Mouse (Mus musculus): ENCODE results near the gene Lcn4. TPM values are rescaled to one million over a fixed set of nuclear protein-coding genes. Genes with fewer than 3 reads are reported as not detected.

Lcn4 gene
- polyA plus RNA-seq, 1 experiment = not detected

- no peaks in the 10 kb centered on the region for H3K36me3 ChIP-seq (ENCODE audit: control insufficient read depth, insufficient read depth)
- no peaks in the 10 kb centered on the region for H3K79me3 ChIP-seq (ENCODE audit: low read depth)
- peaks cover 15% of the 10 kb centered on the region for H3K27me3 ChIP-seq (ENCODE audit: control insufficient read depth, insufficient read depth, insufficient read length)
- TF ChIP-seq CEBPB (IDR thresholded peaks at IDR 0.05; ENCODE audit: low read depth) = no peak
- TF ChIP-seq USF1 (IDR thresholded peaks at IDR 0.05; ENCODE audit: low read depth) = no peak
- no peak for TF ChIP-seq CTCF (IDR thresholded peaks at IDR 0.05; ENCODE audit: control insufficient read depth, insufficient read depth, insufficient read length)
- no peak for TF ChIP-seq MYOG (IDR thresholded peaks at IDR 0.05; ENCODE audit: control insufficient read depth, extremely low read depth, insufficient read length)
- no peak for TF ChIP-seq FOSL1 (IDR thresholded peaks at IDR 0.05; ENCODE audit: insufficient read depth, low read length, poor library complexity, severe bottlenecking)
- no peak for TF ChIP-seq MYOD1 (IDR thresholded peaks at IDR 0.05; ENCODE audit: control insufficient read depth, insufficient read length, low read depth)
- no peak for TF ChIP-seq MAX (IDR thresholded peaks at IDR 0.05)
- no peaks in the 10 kb centered on the region for H3K79me2 ChIP-seq (ENCODE audit: control insufficient read depth, insufficient read depth)
- H3ac ChIP-seq (ENCODE audit: control insufficient read depth, insufficient read length, low read depth) = no peak overlapping the region
- H3K4me3 ChIP-seq (ENCODE audit: insufficient read depth, poor library complexity, severe bottlenecking) = no peak overlapping the region
Measured at GRCm38 (mm10) chr2:26661768-26662508, 9.1 kb downstream of the Lcn4 start.

- Histone ChIP-seq H3ac (ENCODE audit: control insufficient read depth, insufficient read length, low read depth) (no peak overlapping the region), H3K79me2 (ENCODE audit: control insufficient read depth, insufficient read depth) (no peaks in the 10 kb centered on the region), H3K27me3 (ENCODE audit: control insufficient read depth, insufficient read depth, insufficient read length) (peaks cover 15% of the 10 kb centered on the region), H3K79me3 (ENCODE audit: low read depth) (no peaks in the 10 kb centered on the region), H3K4me3 (ENCODE audit: insufficient read depth, poor library complexity, severe bottlenecking) (no peak overlapping the region), H3K36me3 (ENCODE audit: control insufficient read depth, insufficient read depth) (no peaks in the 10 kb centered on the region)
- no peak for TF ChIP-seq USF1 (IDR thresholded peaks at IDR 0.05; ENCODE audit: low read depth)
- no peak for TF ChIP-seq CTCF (IDR thresholded peaks at IDR 0.05; ENCODE audit: control insufficient read depth, insufficient read depth, insufficient read length)
- no peak for TF ChIP-seq MAX (IDR thresholded peaks at IDR 0.05)
- TF ChIP-seq MYOD1 (IDR thresholded peaks at IDR 0.05; ENCODE audit: control insufficient read depth, insufficient read length, low read depth) = no peak
- no peak for TF ChIP-seq CEBPB (IDR thresholded peaks at IDR 0.05; ENCODE audit: low read depth)
- no peak for TF ChIP-seq FOSL1 (IDR thresholded peaks at IDR 0.05; ENCODE audit: insufficient read depth, low read length, poor library complexity, severe bottlenecking)
- TF ChIP-seq MYOG (IDR thresholded peaks at IDR 0.05; ENCODE audit: control insufficient read depth, extremely low read depth, insufficient read length) = no peak
Measured at GRCm38 (mm10) chr2:26661143-26661752, 9.8 kb downstream of the Lcn4 start.

GRCm38 (mm10) chr2:26657426-26657825 is 13.7 kb downstream of the Lcn4 start:
- H3K79me2 ChIP-seq (ENCODE audit: control insufficient read depth, insufficient read depth) = no peaks in the 10 kb centered on the region
- H3K79me3 ChIP-seq (ENCODE audit: low read depth) = no peaks in the 10 kb centered on the region
- H3K36me3 ChIP-seq (ENCODE audit: control insufficient read depth, insufficient read depth) = no peaks in the 10 kb centered on the region
- H3K27me3 ChIP-seq (ENCODE audit: control insufficient read depth, insufficient read depth, insufficient read length) = peaks cover 7% of the 10 kb centered on the region
- TF ChIP-seq CEBPB (IDR thresholded peaks at IDR 0.05; ENCODE audit: low read depth) = no peak
- H3K4me3 ChIP-seq (ENCODE audit: insufficient read depth, poor library complexity, severe bottlenecking) = no peak overlapping the region
- H3ac ChIP-seq (ENCODE audit: control insufficient read depth, insufficient read length, low read depth) = no peak overlapping the region

- TF ChIP-seq MAX (IDR thresholded peaks at IDR 0.05) (no peak), CTCF (IDR thresholded peaks at IDR 0.05; ENCODE audit: control insufficient read depth, insufficient read depth, insufficient read length) (no peak), USF1 (IDR thresholded peaks at IDR 0.05; ENCODE audit: low read depth) (no peak), MYOD1 (IDR thresholded peaks at IDR 0.05; ENCODE audit: control insufficient read depth, insufficient read length, low read depth) (no peak), FOSL1 (IDR thresholded peaks at IDR 0.05; ENCODE audit: insufficient read depth, low read length, poor library complexity, severe bottlenecking) (no peak), MYOG (IDR thresholded peaks at IDR 0.05; ENCODE audit: control insufficient read depth, extremely low read depth, insufficient read length) (no peak), CEBPB (IDR thresholded peaks at IDR 0.05; ENCODE audit: low read depth) (no peak)
- no peak overlapping the region for H3ac ChIP-seq (ENCODE audit: control insufficient read depth, insufficient read length, low read depth)
- no peaks in the 10 kb centered on the region for H3K36me3 ChIP-seq (ENCODE audit: control insufficient read depth, insufficient read depth)
- H3K4me3 ChIP-seq (ENCODE audit: insufficient read depth, poor library complexity, severe bottlenecking) = no peak overlapping the region
- peaks cover 3% of the 10 kb centered on the region for H3K27me3 ChIP-seq (ENCODE audit: control insufficient read depth, insufficient read depth, insufficient read length)
- no peaks in the 10 kb centered on the region for H3K79me3 ChIP-seq (ENCODE audit: low read depth)
- H3K79me2 ChIP-seq (ENCODE audit: control insufficient read depth, insufficient read depth) = no peaks in the 10 kb centered on the region
Measured at GRCm38 (mm10) chr2:26654687-26655086, 16.4 kb downstream of the Lcn4 start.

- Histone ChIP-seq H3K79me3 (ENCODE audit: low read depth) (no peaks in the 10 kb centered on the region), H3K79me2 (ENCODE audit: control insufficient read depth, insufficient read depth) (no peaks in the 10 kb centered on the region), H3K27me3 (ENCODE audit: control insufficient read depth, insufficient read depth, insufficient read length) (no peaks in the 10 kb centered on the region), H3K4me3 (ENCODE audit: insufficient read depth, poor library complexity, severe bottlenecking) (no peak overlapping the region), H3ac (ENCODE audit: control insufficient read depth, insufficient read length, low read depth) (no peak overlapping the region), H3K36me3 (ENCODE audit: control insufficient read depth, insufficient read depth) (no peaks in the 10 kb centered on the region)
- peak; percentile 62 for TF ChIP-seq MAX (IDR thresholded peaks at IDR 0.05)
- no peak for TF ChIP-seq USF1 (IDR thresholded peaks at IDR 0.05; ENCODE audit: low read depth)
- TF ChIP-seq CTCF (IDR thresholded peaks at IDR 0.05; ENCODE audit: control insufficient read depth, insufficient read depth, insufficient read length) = peak; percentile 100
- no peak for TF ChIP-seq MYOD1 (IDR thresholded peaks at IDR 0.05; ENCODE audit: control insufficient read depth, insufficient read length, low read depth)
- no peak for TF ChIP-seq MYOG (IDR thresholded peaks at IDR 0.05; ENCODE audit: control insufficient read depth, extremely low read depth, insufficient read length)
Measured at GRCm38 (mm10) chr2:26646643-26647293, 24.3 kb downstream of the Lcn4 start.
